Mouse (Mus musculus) retina, adult 2 months (tissue): Measurements from ENCODE around the gene Gm128.

Source experiments
- DNase-seq: peaks from one replicate; pipeline ENCODE4 v3.0.0-alpha.2; 2012; ENCODE audit warnings: low read depth, low spot score

Gm128 gene

DNA sequence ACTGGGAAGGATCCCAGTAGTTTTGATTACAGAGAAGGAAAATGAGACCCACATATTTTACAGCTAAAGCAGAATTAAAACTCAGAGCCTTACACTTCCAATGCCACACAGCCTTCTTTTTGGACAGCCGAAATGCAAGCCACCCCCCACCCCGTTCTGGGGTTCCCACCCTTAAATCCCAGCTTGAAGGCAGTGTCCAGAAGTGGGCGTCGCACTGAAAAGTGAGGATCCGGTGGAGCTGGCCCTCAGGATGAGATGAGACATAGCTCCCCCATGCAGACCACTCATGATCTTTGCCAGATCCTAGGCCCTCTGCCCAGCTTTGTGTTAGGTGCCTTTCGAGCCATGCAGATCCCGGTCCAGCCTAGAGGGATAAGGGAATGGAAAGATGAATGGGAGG, at the start of gene Gm128:
Gene Gm128, minus strand, starts transcription at position 101 of the 400 bp plus-strand sequence.
- no peak for DNase-seq

DNA sequence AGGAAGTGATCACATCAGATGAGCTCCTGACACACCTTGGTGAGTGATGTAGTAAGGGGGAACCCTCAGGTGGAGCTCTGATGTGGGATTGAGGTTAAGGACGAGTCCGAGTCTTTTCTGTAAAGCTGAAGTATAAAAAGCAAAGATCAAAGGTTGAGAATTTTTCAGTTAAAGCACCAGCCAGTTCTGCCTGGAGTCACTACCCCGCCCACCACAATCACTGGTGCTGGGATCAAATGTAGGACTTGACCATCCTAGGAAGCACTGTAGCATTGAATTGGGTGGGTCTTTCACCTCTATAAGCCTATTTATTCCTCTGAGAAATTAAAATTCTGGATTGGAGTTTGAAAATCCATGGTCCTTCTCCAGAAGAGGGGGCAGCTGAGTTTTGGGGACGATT, 49.6 kb upstream of the Gm128 start:
- DNase-seq: no peak

DNA sequence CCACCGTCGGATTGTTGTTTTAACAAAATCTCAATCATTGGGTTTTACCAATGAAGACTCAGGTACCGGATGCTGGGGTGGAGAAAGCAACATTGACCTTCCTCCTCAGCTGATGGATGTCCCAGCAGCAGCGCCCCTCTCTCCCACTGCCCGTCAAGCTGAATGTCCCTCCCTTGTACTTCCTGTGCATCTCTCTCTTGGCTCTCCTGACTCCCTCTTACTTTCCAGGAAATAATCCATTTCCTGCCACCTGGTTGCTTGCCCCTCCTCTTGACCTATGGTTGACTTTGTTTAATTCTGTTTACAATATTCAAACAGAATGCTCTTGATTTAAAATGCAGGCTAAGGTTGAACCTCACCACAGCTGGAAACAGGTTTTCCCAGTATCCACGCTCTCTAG, 48.8 kb upstream of the Gm128 start:
- DNase-seq: no peak

DNA sequence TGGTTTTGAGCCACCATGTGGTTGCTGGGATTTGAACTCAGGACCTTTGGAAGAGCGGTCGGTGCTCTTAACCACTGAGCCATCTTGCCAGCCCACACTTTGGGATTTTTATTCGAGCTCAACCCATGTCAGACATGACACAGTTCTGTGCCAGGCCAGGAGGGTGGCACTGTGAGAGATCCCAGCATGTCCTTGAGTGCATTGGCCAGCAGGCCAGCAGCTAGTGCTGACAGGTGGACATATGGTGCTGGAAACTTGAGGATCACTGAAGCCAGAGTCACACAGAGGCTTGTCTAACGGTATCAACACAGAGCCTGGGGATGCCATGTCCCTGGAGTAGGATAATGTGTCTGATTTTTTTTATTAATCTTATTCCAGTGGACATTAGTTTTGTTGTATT, 48.0 kb upstream of the Gm128 start:
- no peak for DNase-seq

DNA sequence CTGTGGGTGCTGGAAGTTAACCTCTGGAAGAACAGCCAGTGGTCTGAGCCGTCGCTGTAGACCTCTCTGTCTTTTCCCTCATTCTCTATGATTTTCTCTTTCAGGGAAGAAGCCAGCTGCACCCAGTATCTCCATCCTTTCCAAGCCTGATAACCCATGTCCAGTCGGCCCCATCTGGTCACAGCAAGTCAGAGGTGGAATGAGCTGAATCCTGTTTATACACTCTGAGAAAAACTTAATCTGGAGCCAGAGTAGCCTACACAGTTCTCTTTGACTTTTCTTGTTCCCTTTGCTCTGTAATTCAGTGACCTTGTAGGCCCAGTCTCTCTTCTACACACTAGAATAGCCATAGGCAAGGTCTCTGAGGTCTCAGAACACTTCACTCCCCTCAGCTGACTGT, 46.1 kb upstream of the Gm128 start:
- DNase-seq: no peak

DNA sequence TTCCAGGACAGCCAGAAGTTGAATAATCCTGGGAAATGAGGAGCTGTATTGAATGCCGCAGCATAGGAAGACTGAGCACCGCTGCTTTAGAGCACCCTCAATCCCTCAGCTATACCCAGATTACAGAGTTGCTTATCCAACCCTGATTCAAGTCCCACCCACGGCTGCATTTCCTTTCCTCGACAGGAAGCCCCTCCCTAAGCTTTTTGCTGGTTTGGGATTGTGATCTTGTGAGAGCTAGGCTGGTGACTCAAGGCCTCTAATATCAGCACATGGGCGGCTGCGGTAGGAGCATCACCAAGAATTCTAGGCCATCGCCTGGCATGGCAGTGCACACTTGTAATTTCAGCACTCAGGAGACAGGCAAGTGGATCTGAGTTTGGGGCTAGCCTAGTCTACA, 45.1 kb upstream of the Gm128 start:
- no peak for DNase-seq

DNA sequence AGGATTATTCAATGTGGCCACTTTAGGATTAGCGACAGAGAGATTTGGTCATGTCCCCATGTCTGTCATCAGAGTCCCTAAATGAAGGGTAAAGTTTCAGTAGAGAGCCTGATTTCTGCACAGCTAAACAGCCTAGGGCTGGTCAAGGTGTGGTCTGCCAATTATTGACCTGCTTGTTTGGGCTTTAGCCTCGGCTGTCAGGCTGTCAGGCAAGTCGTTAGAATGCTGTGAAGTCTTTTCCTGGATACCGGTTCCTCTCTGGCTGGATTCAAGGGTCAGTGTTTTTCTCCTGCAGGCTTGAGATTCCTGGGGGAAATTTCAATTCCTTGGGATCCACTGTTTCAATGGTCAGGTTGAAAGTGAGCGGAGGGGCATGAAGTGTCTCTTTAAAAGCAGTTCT, 44.6 kb upstream of the Gm128 start:
- no peak for DNase-seq

DNA sequence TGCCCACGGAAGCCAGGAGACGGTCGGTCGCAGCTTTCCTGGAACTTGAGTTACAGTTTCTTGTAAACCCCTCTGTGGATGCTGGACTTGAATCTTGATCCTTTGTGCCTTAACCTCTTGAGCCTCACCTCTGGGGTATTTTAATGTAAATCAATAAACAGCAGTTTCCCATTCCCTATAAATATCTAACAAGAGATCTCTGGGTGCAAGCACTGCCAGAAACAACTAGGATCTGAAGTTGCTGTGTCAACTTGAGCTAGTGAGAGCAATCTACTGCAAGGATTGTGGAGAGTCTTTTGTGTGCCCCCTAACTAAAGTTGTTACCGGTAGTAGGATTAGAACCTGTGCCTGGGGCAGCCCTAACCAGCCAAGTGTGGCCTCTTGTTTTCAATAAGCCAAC, 44.0 kb upstream of the Gm128 start:
- no peak for DNase-seq

DNA sequence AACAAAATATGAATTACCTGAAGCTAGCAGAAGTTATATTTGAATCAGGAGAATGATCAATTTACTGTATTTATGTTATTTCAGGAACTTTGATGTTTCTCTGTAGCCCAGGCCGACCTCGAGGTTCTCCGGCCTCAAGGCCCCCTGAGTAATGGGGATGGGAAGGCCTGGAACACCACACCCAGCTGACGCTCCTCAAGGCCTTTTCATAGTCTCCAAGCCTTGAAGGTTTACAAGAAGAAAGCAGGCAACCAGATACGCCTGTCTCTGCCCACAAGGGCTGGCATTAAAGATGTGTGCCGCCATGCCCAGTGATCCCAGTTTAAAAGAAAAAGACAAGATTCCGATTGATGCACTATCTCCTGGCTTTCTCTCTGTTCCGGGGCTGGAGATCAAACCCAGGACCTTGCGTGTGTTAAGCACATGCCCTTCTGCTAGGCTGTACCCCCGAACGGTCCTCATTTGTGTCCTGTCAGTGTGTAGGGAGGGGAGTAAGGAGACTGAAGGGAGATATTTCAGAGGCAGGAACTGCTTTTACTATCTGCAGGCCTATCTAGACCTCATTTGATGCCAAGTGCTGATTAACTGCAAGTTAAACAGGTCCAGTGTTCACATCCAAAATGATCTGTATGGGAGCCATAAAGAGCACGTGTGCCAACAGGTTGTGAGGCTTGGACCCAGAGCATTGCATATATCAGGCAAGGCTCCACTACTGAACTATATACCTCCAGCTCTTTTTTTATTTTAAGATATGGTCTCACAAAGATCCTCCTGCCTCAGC, 43.3 kb upstream of the Gm128 start:
- no peak for DNase-seq

DNA sequence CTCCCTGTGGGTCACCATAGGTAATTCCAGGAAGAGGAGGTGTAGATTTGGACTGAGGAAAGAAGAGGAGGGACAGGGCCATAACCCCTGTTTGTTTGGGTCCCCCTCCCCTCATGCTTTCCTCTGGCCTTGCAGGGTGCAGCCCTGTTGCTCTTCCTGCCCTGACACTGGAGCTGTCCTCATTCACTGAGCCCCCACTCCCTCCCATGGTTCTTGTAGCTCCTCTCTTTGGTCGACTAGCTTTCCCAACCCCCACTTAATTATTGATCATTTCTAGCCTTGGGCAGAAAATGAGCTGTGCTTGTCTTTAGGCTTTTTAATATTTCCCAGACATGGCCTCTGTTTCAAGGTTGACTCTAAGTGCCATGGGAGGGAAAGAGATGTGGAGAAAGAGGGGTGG, 42.7 kb upstream of the Gm128 start:
- no peak for DNase-seq

DNA sequence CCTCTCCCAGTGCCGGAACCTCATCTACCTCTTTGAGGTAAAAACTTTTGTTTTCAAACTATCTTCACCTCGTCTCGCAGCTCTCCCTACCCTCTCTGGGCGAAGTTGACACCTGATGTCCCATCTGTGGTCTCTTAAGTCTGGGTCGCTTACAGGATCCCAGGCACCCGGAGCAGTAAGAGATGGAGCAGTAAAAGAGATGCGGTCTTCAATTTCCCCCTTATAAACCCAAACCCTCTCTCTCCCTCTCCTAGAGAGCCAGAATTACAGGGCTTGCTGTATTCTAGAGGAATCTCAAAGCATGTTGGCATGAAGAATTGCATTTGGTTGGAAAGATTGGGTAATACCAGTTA, 42.2 kb upstream of the Gm128 start:
- no peak for DNase-seq

DNA sequence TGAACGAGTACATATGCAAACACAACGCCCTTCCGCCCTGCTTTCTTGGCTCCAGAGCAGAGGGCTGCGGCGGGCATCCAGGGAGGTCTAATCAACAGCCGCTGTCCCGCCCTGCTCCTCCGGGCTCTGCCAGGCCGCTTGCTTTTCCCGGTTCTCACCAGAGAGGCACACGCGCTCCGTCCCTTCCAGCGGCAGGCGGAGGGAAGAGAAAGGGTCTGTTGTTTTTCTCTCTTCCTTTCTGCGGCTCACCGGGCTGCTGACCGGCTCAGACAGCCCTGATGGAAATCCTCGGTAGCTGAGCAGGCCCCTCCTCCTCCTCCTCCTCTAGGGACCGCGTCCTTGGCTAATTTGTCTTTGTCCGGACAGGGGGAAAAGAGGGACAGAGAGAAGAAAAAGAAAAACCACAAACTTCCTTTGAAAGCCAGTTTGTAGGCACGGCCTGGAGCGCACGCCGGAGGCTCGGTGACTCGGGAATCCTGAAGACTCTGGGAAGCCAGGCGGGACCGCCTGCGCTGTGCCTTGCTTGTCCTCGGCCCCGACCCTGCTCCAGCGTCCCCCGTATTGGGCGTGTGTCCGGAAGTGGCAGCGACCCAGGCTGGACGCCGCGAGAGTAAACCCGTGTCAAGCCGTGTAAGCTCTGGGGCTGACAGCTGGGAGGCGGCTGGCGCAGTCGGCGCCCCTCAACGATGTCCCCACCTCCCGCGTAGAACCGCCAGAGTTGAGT, 41.6 kb upstream of the Gm128 start:
- DNase-seq: peak; percentile 50

DNA sequence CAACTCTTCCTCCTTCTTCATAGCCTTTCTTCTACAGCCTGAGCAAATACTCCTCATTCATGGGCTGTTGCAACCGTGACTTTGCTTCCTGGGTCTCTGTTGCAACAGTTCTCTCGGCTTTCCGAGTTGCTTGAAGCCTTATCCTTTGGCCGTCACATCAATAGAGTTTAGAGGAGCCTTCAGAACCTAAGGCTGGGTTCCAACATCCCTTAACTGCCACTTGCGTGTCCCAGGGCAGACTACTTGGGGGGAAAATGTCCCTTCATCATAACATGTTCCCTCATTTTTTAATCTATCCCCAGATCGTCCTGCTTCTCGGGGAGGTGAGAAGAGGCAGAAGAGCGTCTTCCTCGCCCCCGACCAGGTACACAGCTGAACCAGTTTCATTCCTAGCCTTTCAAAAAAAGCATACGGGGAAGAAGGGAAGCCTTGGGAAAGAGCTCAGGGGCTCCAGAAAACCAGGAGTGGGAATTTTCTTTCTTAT, 41.0 kb upstream of the Gm128 start:
- DNase-seq: no peak

DNA sequence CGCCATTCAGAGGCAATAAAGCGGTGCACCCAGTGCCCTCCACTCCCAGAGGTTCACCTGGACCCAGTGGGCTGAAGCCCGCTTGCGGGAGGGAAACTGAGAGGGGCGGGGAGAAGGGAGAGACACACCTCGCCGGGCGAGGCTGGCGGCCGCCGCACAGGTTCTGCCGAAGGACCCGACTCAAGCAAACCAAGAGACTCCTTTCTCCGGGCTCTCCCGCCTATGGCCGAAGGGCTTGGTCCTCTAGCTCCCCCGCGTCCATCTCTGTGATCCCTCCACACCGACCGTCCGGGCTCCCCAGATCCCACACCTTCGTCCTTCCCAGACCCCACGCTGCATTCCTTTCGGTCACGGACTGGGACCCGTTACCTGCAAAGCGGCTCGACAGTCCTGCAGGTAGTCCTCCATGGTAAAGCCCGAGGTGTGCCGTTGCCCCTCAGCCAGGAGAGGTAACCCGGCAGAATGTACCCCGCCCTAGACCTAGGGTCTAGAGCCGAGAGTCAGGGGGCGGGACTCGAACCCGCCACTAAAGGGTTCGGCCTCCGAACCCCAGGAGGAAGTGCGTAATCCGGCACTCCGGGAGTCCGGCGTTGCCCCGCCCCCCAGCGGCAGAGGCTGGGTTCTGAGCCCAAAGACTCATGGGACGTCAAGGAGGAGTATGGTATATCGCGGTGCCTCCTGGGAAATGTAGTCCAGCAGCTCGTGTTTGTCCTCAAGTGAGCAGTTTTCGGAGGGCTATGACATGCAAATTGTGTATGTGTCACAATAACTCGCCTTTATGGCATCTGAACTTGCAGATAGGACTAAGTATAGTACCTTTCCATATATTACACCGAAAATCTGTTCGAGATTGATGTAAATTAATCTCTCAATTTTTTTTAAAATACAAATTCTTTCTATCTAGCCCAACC, 40.1 kb upstream of the Gm128 start, which contains the start of the genes Mindy1 and Prune1:
Gene Mindy1, plus strand, starts transcription at position 130 of the 911 bp plus-strand sequence.
Gene Prune1, minus strand, starts transcription at position 861 of the 911 bp plus-strand sequence.
- DNase-seq: peak; percentile 95

DNA sequence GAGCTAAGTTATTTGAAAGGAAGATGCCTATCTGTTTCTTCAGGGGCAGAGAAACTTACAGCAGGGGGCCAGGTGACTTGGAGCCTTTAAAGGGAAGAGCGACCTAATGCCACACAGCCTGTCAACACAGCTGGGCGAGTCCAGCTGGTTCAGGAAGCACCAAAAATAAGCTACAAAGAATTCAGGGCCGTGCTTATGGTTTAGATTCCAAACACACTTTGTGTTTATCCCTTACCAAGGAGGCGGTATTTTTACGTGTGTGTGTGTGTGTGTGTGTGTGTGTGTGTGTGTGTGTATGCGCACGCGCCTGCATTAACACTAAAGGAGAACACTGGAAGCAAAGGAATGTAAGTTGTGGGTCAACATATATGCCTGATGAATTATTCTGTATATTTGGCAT, 39.3 kb upstream of the Gm128 start:
- DNase-seq: no peak

DNA sequence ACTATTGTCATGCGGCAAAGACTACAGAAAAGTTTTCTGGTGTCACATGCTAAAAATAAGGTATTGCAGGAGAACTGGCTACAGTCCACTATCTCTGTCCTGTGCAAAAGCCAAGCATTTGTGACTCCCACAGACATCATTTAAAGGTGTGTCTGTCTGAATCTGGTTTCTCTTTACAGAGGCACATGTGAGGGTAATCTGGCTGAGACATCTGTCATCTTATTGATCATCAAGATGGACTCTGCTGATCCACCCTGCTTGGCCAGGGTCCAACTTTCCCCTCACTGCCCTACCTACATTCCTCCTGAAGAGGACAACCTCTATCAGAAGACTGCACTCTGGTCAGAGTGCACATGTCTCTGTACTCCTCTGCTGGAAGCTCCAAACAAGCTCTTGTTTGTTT, 35.8 kb upstream of the Gm128 start:
- no peak for DNase-seq

DNA sequence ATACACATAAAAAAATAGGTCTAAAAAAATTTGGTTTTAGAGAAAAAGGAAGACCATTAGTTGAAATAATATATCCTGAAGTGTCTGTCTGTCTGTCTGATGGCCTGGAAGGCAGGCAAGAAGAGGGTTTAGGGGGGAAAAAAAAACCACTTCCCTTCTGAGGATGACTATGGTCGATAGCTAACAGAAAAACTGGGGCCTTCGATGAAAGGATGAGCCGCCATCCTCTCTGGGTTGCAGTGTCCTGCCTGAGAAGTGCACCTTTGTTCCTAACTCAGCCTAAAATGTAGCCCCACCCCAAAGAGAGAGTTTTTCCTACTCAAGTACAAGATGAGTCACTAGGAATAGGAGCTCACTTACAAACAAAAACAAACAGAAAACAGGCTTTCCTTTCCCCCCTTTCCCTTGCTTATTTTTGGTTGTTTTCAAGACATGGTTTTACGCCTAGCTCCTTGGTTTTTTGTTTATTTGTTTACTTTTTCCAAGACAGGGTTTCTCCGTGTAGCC, 35.1 kb upstream of the Gm128 start:
- DNase-seq: no peak

DNA sequence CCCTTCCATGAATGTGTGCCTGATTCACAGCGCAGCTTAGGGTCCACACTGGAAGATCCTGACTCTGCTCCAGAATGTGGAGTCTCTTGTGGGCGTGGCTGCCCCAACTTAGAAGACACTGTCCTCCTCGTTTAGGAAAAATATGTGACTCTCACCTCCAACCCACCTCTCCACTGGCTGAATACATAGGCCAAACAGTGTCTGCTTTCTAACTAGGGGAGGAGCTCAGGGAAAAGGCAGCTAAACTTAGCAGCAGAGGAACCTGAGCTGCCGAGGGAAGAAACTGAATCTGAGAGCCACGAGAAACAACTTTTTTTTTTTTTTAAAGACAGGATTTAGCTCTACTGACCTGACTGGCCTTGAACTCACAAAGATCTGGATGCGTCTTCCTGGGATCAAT, 33.8 kb upstream of the Gm128 start:
- DNase-seq: no peak

DNA sequence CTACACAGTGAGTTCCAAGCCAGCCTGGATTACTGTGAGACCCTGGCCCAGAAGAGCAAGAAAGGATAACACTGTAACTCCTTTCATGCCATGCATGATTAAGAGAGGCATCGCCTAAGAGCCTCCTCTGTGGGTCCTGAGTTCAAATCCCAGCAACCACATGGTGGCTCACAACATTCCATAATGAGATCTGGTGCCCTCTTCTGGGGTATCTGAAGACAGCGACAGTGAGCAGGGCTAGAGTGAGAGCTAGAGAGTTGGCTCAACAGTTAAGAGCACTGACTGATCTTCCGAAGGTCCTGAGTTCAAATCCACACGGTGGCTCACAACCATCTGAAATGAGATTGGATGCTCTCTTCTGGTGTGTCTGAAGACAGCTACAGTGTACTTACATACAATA, 33.1 kb upstream of the Gm128 start:
- DNase-seq: no peak

DNA sequence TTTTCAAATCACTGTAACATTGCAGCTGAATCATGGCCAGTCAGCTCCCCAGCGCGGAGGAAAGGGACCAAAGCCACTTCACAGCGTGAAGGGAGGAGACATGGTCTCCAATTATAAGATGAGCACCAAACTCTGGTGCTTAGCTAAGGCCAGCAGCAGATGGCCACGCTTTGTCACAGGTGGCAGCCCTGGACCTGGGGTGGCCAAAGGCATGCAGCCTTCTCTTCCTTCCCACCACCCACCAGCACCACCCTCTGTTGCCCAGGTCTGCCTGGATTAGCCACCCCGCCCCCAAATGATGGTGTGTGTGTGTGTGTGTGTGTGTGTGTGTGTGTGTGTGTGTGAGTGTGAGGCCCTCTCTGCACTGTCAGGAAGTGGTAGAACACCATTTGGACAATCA, 32.1 kb upstream of the Gm128 start:
- no peak for DNase-seq

DNA sequence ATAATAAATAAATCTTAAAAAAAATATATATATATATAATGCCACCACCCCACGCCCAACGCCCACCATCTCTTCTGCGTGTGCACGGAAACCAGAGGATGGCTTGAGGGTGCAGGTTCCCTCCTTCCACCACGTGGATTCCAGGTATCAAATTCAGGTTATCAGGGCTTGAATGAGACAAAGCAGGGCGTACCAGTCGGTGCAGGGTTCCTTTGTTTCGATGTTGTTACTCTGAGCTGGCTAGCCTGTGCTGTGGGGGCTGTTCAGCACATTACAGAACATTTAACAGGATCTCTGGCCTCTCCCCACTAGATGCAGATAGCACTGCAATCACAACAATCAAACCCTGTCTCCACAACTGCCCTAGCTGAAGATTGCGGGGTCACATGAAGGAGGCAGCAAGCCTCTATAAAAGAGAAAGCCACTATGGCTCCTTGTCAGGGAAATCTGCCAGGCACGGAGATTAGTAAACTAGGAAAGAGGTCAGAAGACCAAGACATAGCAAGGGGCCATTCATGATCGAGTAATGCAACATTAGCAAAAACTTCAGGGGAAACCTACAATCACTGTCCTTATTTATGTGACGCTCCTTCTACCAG, 29.5 kb upstream of the Gm128 start:
- DNase-seq: no peak
